Mouse (Mus musculus) liver, adult 2 months (tissue): ENCODE results near the gene Armc12.

Source experiments
- CTCF ChIP-seq: fragments of 200-500 bp; IDR thresholded peaks from 2 replicates; pipeline ENCODE4 v1.5.1; 2011; ENCODE audit warnings: low read depth, low read length, control low read depth
- POLR2A ChIP-seq: fragments of 200-500 bp; IDR thresholded peaks from 2 replicates; pipeline ENCODE4 v1.6.1; 2011; ENCODE audit warnings: low read length, control low read depth; ENCODE audit not compliant: insufficient read depth; ENCODE audit errors: extremely low read depth

GRCm38 (mm10) chr17:28546925-28547324 is 16.3 kb downstream of the Armc12 start:
- TF ChIP-seq CTCF (no peak), POLR2A (no peak)
